Mouse (Mus musculus): ENCODE results near the gene Gpd1.

DNA sequence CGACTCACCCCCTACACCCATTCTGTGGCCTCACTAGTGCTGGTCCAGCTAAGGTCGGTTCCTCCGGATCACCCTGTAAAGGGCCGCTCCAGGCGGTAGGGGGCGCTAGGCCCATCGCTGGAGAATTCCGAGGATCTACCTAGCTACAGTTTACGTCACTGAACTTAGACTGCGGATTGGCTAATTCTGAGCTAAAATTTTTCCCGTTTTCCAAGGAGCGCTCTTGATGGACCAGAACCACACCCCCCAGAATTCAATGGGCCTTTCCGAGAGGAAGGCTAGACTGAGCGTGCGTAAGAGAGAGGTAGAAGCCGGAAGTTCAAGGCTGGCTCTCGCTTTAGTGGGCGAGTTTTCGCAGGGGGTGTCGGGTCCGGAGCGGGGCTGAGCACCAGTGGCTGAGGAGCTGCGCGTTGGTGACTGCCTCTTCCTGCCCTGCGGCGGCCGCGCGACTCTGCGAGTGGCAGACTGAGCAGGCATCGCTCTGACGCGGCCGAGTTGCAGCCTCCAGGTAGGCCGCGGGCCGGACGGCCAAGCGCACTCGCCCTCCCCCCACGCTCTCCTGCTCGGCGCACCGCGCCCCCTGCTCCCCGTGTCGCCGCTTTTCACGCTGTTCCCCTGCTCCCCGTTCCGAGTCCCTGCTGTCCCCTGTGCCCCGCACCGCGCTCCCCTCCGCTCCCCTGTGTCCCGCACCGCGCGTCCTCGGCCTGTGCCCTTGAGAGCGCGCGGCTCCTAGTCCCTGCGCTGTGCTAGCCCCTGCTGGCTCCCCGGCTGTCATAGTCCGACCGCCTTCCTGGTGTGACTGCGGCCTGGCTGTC lies 8.2 kb downstream of the Gpd1 start, which contains the start of gene Cox14:
- TF ChIP-seq POLR2A (IDR thresholded peaks at IDR 0.05; ENCODE audit: control insufficient read depth, low read depth, low read length), result peak; percentile 71
- TF ChIP-seq CTCF (IDR thresholded peaks at IDR 0.05; ENCODE audit: control insufficient read depth, insufficient read depth, insufficient replicate concordance, low read depth, low read length), result peak; percentile 99

All from testis, adult 2 months (tissue).